37 mouse cellular contexts compared by ENCODE assay signal in the genomic region with DNA sequence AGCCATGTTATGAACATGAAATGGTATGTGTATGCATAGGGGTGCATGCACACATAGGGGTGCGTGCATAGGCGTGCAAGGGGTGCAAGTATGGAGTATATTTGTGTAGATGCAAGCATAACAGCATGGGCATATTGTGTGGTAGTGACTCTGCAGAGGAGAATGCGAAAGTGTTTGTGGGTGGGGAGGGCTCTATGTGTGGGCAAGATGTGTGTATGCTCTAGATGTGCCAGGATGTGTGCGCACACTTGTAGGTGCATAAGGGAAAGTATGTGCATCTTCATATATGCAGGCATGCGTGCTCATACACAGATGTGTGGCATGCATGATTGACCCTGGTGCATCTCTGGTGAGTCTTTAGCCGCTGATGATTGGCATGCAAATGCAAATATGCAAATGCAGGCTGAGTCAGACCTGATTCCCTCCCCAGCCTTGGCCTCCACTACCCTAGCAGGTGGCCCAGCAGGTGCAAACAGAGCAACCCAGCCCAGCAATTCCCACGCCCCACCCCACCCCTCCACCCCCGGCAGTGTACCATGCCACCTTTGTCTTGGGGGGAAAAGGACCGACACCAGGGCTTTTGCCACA. TPM values are rescaled to one million over a fixed set of nuclear protein-coding genes. Genes with fewer than 3 reads are reported as not detected.
DNase-seq lines count a peak whose midpoint lies in the region; ATAC-seq and TF ChIP-seq lines count a peak whose summit lies in the region.
"Had no signal": no experiment of that assay in that cellular context is flagged by ENCODE, and none has a peak within 500 bp of the region (broad histone marks: within the 10 kb centered on the region; RNA-seq: fewer than 3 reads in every experiment).

No protein-coding gene starts in this region.

- no peaks in the 10 kb centered on the region for H3K27me3 ChIP-seq in ES-Bruce4 (ENCODE audit: control insufficient read depth, insufficient read depth, low read length, poor library complexity, severe bottlenecking)
- H3K27me3 ChIP-seq in intestine, embryonic 16.5 days (replicated peaks; ENCODE audit: control insufficient read depth, insufficient read depth, low read length) = peaks cover 4% of the 10 kb centered on the region; the same call in 1 of the 2 replicates
- H3K27me3 ChIP-seq: embryonic facial prominence, embryonic 13.5 days; forebrain, embryonic 12.5 days; forebrain, embryonic 15.5 days had no signal

- ATAC-seq in intestine, embryonic 16.5 days = no peak
- ATAC-seq: CD4-positive, CD25-positive, alpha-beta regulatory T cell, adult 4 months; forebrain, embryonic 15.5 days; hindbrain, embryonic 16.5 days; intestine, embryonic 15.5 days had no signal

- no peak for TF ChIP-seq CTCF in layer of hippocampus, adult 2 months (conservative IDR thresholded peaks at IDR 0.05)
- TF ChIP-seq CTCF in ES-Bruce4 (IDR thresholded peaks at IDR 0.05; ENCODE audit: low read depth, low read length) = no peak

- H3K4me1 ChIP-seq in ES-Bruce4 (ENCODE audit: control insufficient read depth, insufficient read depth, low read length) = peaks cover 2% of the 10 kb centered on the region
- H3K4me1 ChIP-seq in intestine, embryonic 16.5 days (ENCODE audit: control insufficient read depth, insufficient read depth, low read length) = no peaks in the 10 kb centered on the region
- H3K4me1 ChIP-seq: embryonic facial prominence, embryonic 10.5 days; embryonic facial prominence, embryonic 13.5 days; forebrain, embryonic 12.5 days; forebrain, embryonic 15.5 days; heart, embryonic 13.5 days; intestine, embryonic 15.5 days had no signal

- no peak overlapping the region for H3K9ac ChIP-seq in ES-Bruce4 (ENCODE audit: low read depth, poor library complexity, severe bottlenecking)
- H3K9ac ChIP-seq in intestine, embryonic 16.5 days (ENCODE audit: low read depth, low read length) = no peak overlapping the region
- H3K9ac ChIP-seq: embryonic facial prominence, embryonic 13.5 days; forebrain, embryonic 12.5 days; forebrain, embryonic 15.5 days; heart, embryonic 13.5 days; intestine, embryonic 15.5 days had no signal

- peak overlapping the region; percentile 81 for H3K27ac ChIP-seq in layer of hippocampus, adult 2 months
- no peak overlapping the region for H3K27ac ChIP-seq in ES-Bruce4 (ENCODE audit: insufficient read depth, low read length)
- H3K27ac ChIP-seq in intestine, embryonic 16.5 days (ENCODE audit: low read length) = no peak overlapping the region
- H3K27ac ChIP-seq: embryonic facial prominence, embryonic 10.5 days; embryonic facial prominence, embryonic 13.5 days; forebrain, embryonic 12.5 days; forebrain, embryonic 15.5 days; gastrocnemius, adult 2 months; heart, embryonic 13.5 days; intestine, embryonic 15.5 days had no signal

- H3K36me3 ChIP-seq in ES-Bruce4 (ENCODE audit: control insufficient read depth, insufficient read depth, low read length, poor library complexity, severe bottlenecking) = no peaks in the 10 kb centered on the region
- H3K36me3 ChIP-seq in intestine, embryonic 16.5 days (ENCODE audit: control insufficient read depth, insufficient read depth, low read length) = no peaks in the 10 kb centered on the region
- H3K36me3 ChIP-seq: embryonic facial prominence, embryonic 10.5 days; embryonic facial prominence, embryonic 13.5 days; forebrain, embryonic 12.5 days; forebrain, embryonic 15.5 days; heart, embryonic 13.5 days; intestine, embryonic 15.5 days had no signal

- WGBS in intestine, embryonic 16.5 days = 75% methylated on average over 9 of the region's 9 CpGs

- H3K4me2 ChIP-seq in intestine, embryonic 16.5 days (ENCODE audit: low read depth, low read length) = no peak overlapping the region
- H3K4me2 ChIP-seq: embryonic facial prominence, embryonic 13.5 days; forebrain, embryonic 12.5 days; forebrain, embryonic 15.5 days; heart, embryonic 13.5 days; intestine, embryonic 15.5 days had no signal

- peak; percentile 74 for TF ChIP-seq EP300 in ES-Bruce4 (IDR thresholded peaks at IDR 0.05; ENCODE audit: insufficient read depth, low read depth, low read length)

- no peak for TF ChIP-seq POLR2A in ES-Bruce4 (IDR thresholded peaks at IDR 0.05; ENCODE audit: insufficient read depth, low read length)

- H3K9me3 ChIP-seq in ES-Bruce4 (replicated peaks; ENCODE audit: control insufficient read depth, insufficient read depth, low read length, poor library complexity, severe bottlenecking) = no peaks in the 10 kb centered on the region
- H3K9me3 ChIP-seq in intestine, embryonic 16.5 days (ENCODE audit: control insufficient read depth, low read length) = no peaks in the 10 kb centered on the region
- H3K9me3 ChIP-seq: embryonic facial prominence, embryonic 10.5 days; embryonic facial prominence, embryonic 13.5 days; forebrain, embryonic 12.5 days; forebrain, embryonic 15.5 days; heart, embryonic 13.5 days; intestine, embryonic 15.5 days had no signal

- H3K4me3 ChIP-seq in layer of hippocampus, adult 2 months = peak overlapping the region; percentile 28; the same call in 1 of the 2 replicates
- no peak overlapping the region for H3K4me3 ChIP-seq in ES-Bruce4 (ENCODE audit: low read depth, low read length)
- no peak overlapping the region for H3K4me3 ChIP-seq in intestine, embryonic 16.5 days (ENCODE audit: low read length)
- H3K4me3 ChIP-seq: embryonic facial prominence, embryonic 10.5 days; embryonic facial prominence, embryonic 13.5 days; erythroblast, embryonic 14.5 days; forebrain, embryonic 12.5 days; forebrain, embryonic 15.5 days; gastrocnemius, adult 2 months; heart, embryonic 13.5 days; intestine, embryonic 15.5 days had no signal

- DNase-seq in layer of hippocampus, adult 2 months (ENCODE audit: low spot score in 2 of 2) = peak in 1 of 2 experiments; percentile 67
- DNase-seq in layer of hippocampus, postnatal 36 days = no peak
- peak; percentile 74 for DNase-seq in A20 (ENCODE audit: low read depth, low spot score)
- DNase-seq in ZHBTc4 (ENCODE audit: low read depth, low spot score) = peak; percentile 76
- no peak for DNase-seq in cerebellum, postnatal 36 days
- DNase-seq: adrenal gland, postnatal 10 days; adrenal gland, postnatal 36 days; cerebellum, adult 11 months; cerebellum, adult 2 months; cerebellum, adult 9-11 months; cerebellum, postnatal 25 days; embryo, embryonic 11 days; gastrocnemius, adult 2 months; gastrocnemius, postnatal 14 days; heart, adult 11 months; heart, postnatal 14 days; heart, postnatal 4 days; kidney, adult 18-20 months had no signal

RNA-seq across cellular contexts. Expression of gene Grm2, which starts 10.1 kb away (rescaled TPM):
- total RNA-seq in layer of hippocampus, adult 2 months (2021) = 10 to 100 TPM; 76.8 to 82.2 TPM
- total RNA-seq in layer of hippocampus, postnatal 36 days (2021) = 10 to 100 TPM; 64.9 to 80.7 TPM
- polyA plus RNA-seq in ES-Bruce4 (2011; ENCODE audit: insufficient read depth, insufficient read length, low read depth, missing spikeins) = not detected in 2 replicates
- polyA plus RNA-seq in intestine, embryonic 16.5 days (2015; fragmentation: Nextera tagmentation; extraction: Ambion mirVana) = not detected in 2 replicates
- total RNA-seq: adrenal gland, adult 18-20 months; adrenal gland, postnatal 10 days; adrenal gland, postnatal 36 days; gastrocnemius, adult 2 months; gastrocnemius, postnatal 14 days; gastrocnemius, postnatal 4 days; heart, adult 8-10 months; heart, postnatal 14 days; heart, postnatal 4 days; MEL had no signal
- polyA plus RNA-seq: C2C12; CD4-positive, CD25-positive, alpha-beta regulatory T cell, adult 4 months; erythroblast, embryonic 14.5 days; heart, embryonic 13.5 days; heart, embryonic 16.5 days; intestine, embryonic 15.5 days had no signal

RNA-seq across cellular contexts. Expression of gene Iqcf6, which starts 19.4 kb away (rescaled TPM):
- not detected for total RNA-seq in layer of hippocampus, adult 2 months (2021)
- total RNA-seq in layer of hippocampus, postnatal 36 days (2021) = not detected
- not detected in 2 replicates for polyA plus RNA-seq in ES-Bruce4 (2011; ENCODE audit: insufficient read depth, insufficient read length, low read depth, missing spikeins)
- not detected in 2 replicates for polyA plus RNA-seq in intestine, embryonic 16.5 days (2015; fragmentation: Nextera tagmentation; extraction: Ambion mirVana)
- total RNA-seq: adrenal gland, adult 18-20 months; adrenal gland, postnatal 10 days; adrenal gland, postnatal 36 days; gastrocnemius, adult 2 months; gastrocnemius, postnatal 14 days; gastrocnemius, postnatal 4 days; heart, adult 8-10 months; heart, postnatal 14 days; heart, postnatal 4 days; MEL had no signal
- polyA plus RNA-seq: C2C12; CD4-positive, CD25-positive, alpha-beta regulatory T cell, adult 4 months; cerebellum, adult 2 months; cortical plate, adult 2 months; embryonic facial prominence, embryonic 10.5 days; embryonic facial prominence, embryonic 13.5 days; erythroblast, embryonic 14.5 days; forebrain, embryonic 12.5 days; forebrain, embryonic 15.5 days; heart, embryonic 13.5 days; heart, embryonic 16.5 days; hindbrain, embryonic 11.5 days; hindbrain, embryonic 16.5 days; intestine, embryonic 15.5 days had no signal

RNA-seq across cellular contexts. Expression of gene Tex264, which starts 39.9 kb away (rescaled TPM):
- 10 to 100 TPM; 85.0 to 99.3 TPM for total RNA-seq in layer of hippocampus, adult 2 months (2021)
- total RNA-seq in layer of hippocampus, postnatal 36 days (2021) = 10 to 100 TPM; 90.6 to 95.8 TPM
- polyA plus RNA-seq in ES-Bruce4 (2011; ENCODE audit: insufficient read depth, insufficient read length, low read depth, missing spikeins) = 30.8 and 38.7 TPM in 2 replicates
- polyA plus RNA-seq in intestine, embryonic 16.5 days (2015; fragmentation: Nextera tagmentation; extraction: Ambion mirVana) = 66.4 and 74.0 TPM in 2 replicates

Comparison
In these comparisons a context has a peak if more than half of its experiments do, and no peak if none do; other contexts are left out.
1. DNase-seq: peak in A20 (single experiment) and ZHBTc4 (single experiment); none in layer of hippocampus, postnatal 36 days (0 of 2) and cerebellum, postnatal 36 days (0 of 2).